Mouse (Mus musculus): ENCODE data around the gene Pias4. TPM values are rescaled to one million over a fixed set of nuclear protein-coding genes. Genes with fewer than 3 reads are reported as not detected.
"Not testable (repeated sequence)": the region's sequence is repeated elsewhere in the genome, so short reads cannot be mapped to it uniquely, and the experiment has no call there.

The Pias4 gene
- polyA plus RNA-seq, 1 experiment: 13.4 TPM

DNA sequence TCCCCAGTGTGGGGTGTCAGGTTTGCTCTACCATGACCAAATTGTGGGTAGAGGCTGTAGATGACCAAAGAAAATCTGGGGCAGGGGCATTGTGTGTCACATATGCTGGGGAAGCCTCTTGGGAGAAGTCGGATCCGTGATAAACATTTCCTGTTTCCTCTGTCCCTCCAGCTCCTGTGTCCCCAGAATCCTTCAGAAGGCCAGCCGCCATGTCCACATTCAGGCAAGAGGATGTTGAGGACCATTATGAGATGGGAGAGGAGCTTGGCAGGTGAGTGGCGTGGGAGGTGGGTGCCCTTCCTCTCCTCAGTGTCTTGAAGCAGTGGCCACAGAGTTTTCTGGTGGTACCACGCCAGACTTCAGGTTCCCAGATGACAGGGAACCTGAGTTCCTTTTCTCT is 16.1 kb upstream of the Pias4 start, which contains the start of gene 4930442H23Rik:
4930442H23Rik (minus strand) TSS at position 45 of the 400 bp plus-strand sequence.
- no peaks in the 10 kb centered on the region for H3K9me3 ChIP-seq (ENCODE audit: control insufficient read depth, low read length)
- peaks cover 64% of the 10 kb centered on the region for H3K4me1 ChIP-seq (ENCODE audit: control insufficient read depth)
- peak within 1 kb of the TSS; percentile 72 for H3K4me3 ChIP-seq (replicated peaks)
- TF ChIP-seq TAL1 (IDR thresholded peaks at IDR 0.05; ENCODE audit: low read length) (no peak), GATA1 (IDR thresholded peaks at IDR 0.05; ENCODE audit: low read length) (no peak)
- H3K27me3 ChIP-seq (ENCODE audit: control insufficient read depth): no peaks in the 10 kb centered on the region; the same call in 1 of the 2 replicates
- H3K36me3 ChIP-seq (ENCODE audit: control insufficient read depth): peaks cover 81% of the 10 kb centered on the region

GRCm38 (mm10) chr10:81182336-81183333 is 14.9 kb upstream of the Pias4 start, which contains the start of gene Dapk3:
TSS of gene Dapk3 (plus strand) at chr10:81183005.
- no peaks in the 10 kb centered on the region; the same call in 1 of the 2 replicates for H3K27me3 ChIP-seq (ENCODE audit: control insufficient read depth)
- no peaks in the 10 kb centered on the region for H3K9me3 ChIP-seq (ENCODE audit: control insufficient read depth, low read length)
- peaks cover 73% of the 10 kb centered on the region for H3K4me1 ChIP-seq (ENCODE audit: control insufficient read depth)
- no peak for TF ChIP-seq GATA1 (IDR thresholded peaks at IDR 0.05; ENCODE audit: low read length)
- peak within 1 kb of the TSS; percentile 72 for H3K4me3 ChIP-seq (replicated peaks)
- peaks cover 87% of the 10 kb centered on the region for H3K36me3 ChIP-seq (ENCODE audit: control insufficient read depth)

GRCm38 (mm10) chr10:81181860-81182259 is 14.1 kb upstream of the Pias4 start:
- H3K4me1 ChIP-seq (ENCODE audit: control insufficient read depth): peaks cover 76% of the 10 kb centered on the region

GRCm38 (mm10) chr10:81180946-81181345 is 13.2 kb upstream of the Pias4 start:
- no peaks in the 10 kb centered on the region; the same call in 1 of the 2 replicates for H3K27me3 ChIP-seq (ENCODE audit: control insufficient read depth)
- peaks cover 82% of the 10 kb centered on the region for H3K36me3 ChIP-seq (ENCODE audit: control insufficient read depth)
- no peak for TF ChIP-seq GATA1 (IDR thresholded peaks at IDR 0.05; ENCODE audit: low read length)
- no peak for TF ChIP-seq TAL1 (IDR thresholded peaks at IDR 0.05; ENCODE audit: low read length)
- no peak overlapping the region for H3K4me3 ChIP-seq (replicated peaks)
- H3K4me1 ChIP-seq (ENCODE audit: control insufficient read depth): peaks cover 80% of the 10 kb centered on the region
- no peaks in the 10 kb centered on the region for H3K9me3 ChIP-seq (ENCODE audit: control insufficient read depth, low read length)

More at GRCm38 (mm10) chr10:81181860-81182259, 14.1 kb upstream of the Pias4 start:
- H3K4me3 ChIP-seq (replicated peaks); H3K27me3 ChIP-seq (ENCODE audit: control insufficient read depth); H3K9me3 ChIP-seq (ENCODE audit: control insufficient read depth, low read length): not testable (repeated sequence)
- H3K36me3 ChIP-seq (ENCODE audit: control insufficient read depth): peaks cover 88% of the 10 kb centered on the region

GRCm38 (mm10) chr10:81179451-81180342 is 12.0 kb upstream of the Pias4 start:
- peaks cover 88% of the 10 kb centered on the region for H3K4me1 ChIP-seq (ENCODE audit: control insufficient read depth)
- no peaks in the 10 kb centered on the region for H3K9me3 ChIP-seq (ENCODE audit: control insufficient read depth, low read length)
- peaks cover 72% of the 10 kb centered on the region for H3K36me3 ChIP-seq (ENCODE audit: control insufficient read depth)
- no peaks in the 10 kb centered on the region; the same call in 1 of the 2 replicates for H3K27me3 ChIP-seq (ENCODE audit: control insufficient read depth)
- TF ChIP-seq GATA1 (IDR thresholded peaks at IDR 0.05; ENCODE audit: low read length) (no peak), TAL1 (IDR thresholded peaks at IDR 0.05; ENCODE audit: low read length) (no peak)
- H3K4me3 ChIP-seq (replicated peaks): no peak overlapping the region

GRCm38 (mm10) chr10:81178927-81179326 is 11.2 kb upstream of the Pias4 start:
- Histone ChIP-seq H3K36me3 (ENCODE audit: control insufficient read depth) (peaks cover 64% of the 10 kb centered on the region), H3K4me3 (replicated peaks) (peak overlapping the region; percentile 84), H3K9me3 (ENCODE audit: control insufficient read depth, low read length) (no peaks in the 10 kb centered on the region), H3K27me3 (ENCODE audit: control insufficient read depth) (no peaks in the 10 kb centered on the region; the same call in 1 of the 2 replicates), H3K4me1 (ENCODE audit: control insufficient read depth) (peaks cover 89% of the 10 kb centered on the region)
- TF ChIP-seq TAL1 (IDR thresholded peaks at IDR 0.05; ENCODE audit: low read length) (no peak), GATA1 (IDR thresholded peaks at IDR 0.05; ENCODE audit: low read length) (no peak)

DNA sequence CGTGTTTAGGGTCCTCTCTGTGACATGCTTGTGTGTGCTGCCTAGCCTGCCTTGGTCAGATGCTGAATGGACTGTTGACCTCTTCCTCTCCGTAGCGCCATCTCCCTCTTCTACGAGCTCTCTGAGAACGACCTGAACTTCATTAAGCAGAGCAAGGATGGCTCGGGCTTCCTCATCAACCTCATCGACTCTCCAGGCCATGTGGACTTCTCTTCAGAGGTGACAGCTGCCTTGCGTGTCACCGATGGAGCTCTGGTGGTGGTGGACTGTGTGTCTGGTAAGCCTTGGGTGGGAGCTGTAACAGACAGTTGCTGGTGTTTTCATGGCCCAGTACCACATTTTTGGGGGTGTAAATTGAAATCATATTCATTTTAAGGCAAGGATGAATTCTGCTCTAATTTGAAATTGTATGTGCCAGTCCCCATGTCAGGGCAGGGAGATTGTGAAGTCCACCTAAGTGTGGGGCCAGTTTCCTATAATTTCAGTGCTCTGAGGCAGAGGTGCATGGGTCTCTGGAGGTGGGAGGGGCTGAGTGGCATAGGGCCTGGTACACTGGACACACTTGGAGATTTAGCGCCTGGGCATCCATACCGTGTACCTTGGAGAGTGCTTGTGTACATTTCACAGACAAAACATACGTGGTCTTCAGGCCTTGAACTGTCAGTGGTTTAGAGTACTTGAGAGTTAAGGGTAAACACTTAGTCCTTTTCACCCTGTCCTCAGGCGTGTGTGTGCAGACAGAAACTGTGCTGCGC is 10.4 kb upstream of the Pias4 start:
- peaks cover 59% of the 10 kb centered on the region for H3K36me3 ChIP-seq (ENCODE audit: control insufficient read depth)
- peak overlapping the region; percentile 84 for H3K4me3 ChIP-seq (replicated peaks)
- TF ChIP-seq GATA1 (IDR thresholded peaks at IDR 0.05; ENCODE audit: low read length) (no peak), TAL1 (IDR thresholded peaks at IDR 0.05; ENCODE audit: low read length) (no peak)
- no peaks in the 10 kb centered on the region for H3K9me3 ChIP-seq (ENCODE audit: control insufficient read depth, low read length)
- H3K4me1 ChIP-seq (ENCODE audit: control insufficient read depth): peaks cover 90% of the 10 kb centered on the region
- H3K27me3 ChIP-seq (ENCODE audit: control insufficient read depth): no peaks in the 10 kb centered on the region; the same call in 1 of the 2 replicates

DNA sequence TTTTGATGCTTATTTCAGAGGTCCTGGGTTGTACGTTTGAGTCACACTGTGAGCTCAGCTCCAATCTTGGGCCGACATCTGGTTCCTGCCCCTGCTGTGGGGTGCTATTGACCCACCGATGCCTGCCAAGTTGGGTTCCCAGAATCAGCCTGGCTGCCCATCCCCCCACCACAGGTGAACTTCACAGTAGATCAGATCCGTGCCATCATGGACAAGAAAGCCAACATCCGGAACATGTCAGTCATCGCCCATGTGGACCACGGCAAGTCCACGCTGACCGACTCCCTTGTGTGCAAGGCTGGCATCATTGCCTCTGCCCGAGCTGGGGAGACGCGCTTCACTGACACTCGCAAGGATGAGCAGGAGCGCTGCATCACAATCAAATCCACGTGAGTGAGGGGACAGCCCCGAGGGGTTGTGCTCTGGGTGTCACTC is 9.8 kb upstream of the Pias4 start:
- H3K9me3 ChIP-seq (ENCODE audit: control insufficient read depth, low read length): no peaks in the 10 kb centered on the region
- no peaks in the 10 kb centered on the region; the same call in 1 of the 2 replicates for H3K27me3 ChIP-seq (ENCODE audit: control insufficient read depth)
- peak overlapping the region; percentile 84 for H3K4me3 ChIP-seq (replicated peaks)
- peaks cover 89% of the 10 kb centered on the region for H3K4me1 ChIP-seq (ENCODE audit: control insufficient read depth)
- peak; percentile 16; the same call in 1 of the 2 replicates for TF ChIP-seq GATA1 (IDR thresholded peaks at IDR 0.05; ENCODE audit: low read length)
- TF ChIP-seq TAL1 (IDR thresholded peaks at IDR 0.05; ENCODE audit: low read length): peak; percentile 16; the same call in 1 of the 3 replicates
- peaks cover 57% of the 10 kb centered on the region for H3K36me3 ChIP-seq (ENCODE audit: control insufficient read depth)
